Mouse (Mus musculus) cerebellum, adult 2 months (tissue): ENCODE data around the gene Col9a1.

ENCODE experiments used
- CTCF ChIP-seq: fragments of 200-500 bp; IDR thresholded peaks from 2 replicates; pipeline ENCODE4 v1.5.1; 2011; ENCODE audit warnings: low read depth, mild to moderate bottlenecking, control low read depth, low read length, moderate library complexity, borderline replicate concordance; ENCODE audit not compliant: insufficient read depth
- POLR2A ChIP-seq: fragments of 200-500 bp; IDR thresholded peaks from 2 replicates; pipeline ENCODE4 v1.6.1; 2011; ENCODE audit warnings: low read length, control low read depth, borderline replicate concordance; ENCODE audit not compliant: insufficient read depth

GRCm38 (mm10) chr1:24194111-24194510 lies 16.7 kb downstream of the Col9a1 start:
- TF ChIP-seq POLR2A (no peak), CTCF (no peak)
